Mouse (Mus musculus) mouse trophoblast stem cell (cell line): ENCODE measurements around the gene Ssbp3.

Experiments used
- in situ Hi-C, 2 experiments: fragments of 300-500 bp; cut with MseI, MboI; formaldehyde crosslinking; loops; 2 replicates in 1 of 2; 3 replicates in 1 of 2; pipeline ENCODE4 v1.15.1; 2025

Gene Ssbp3

DNA sequence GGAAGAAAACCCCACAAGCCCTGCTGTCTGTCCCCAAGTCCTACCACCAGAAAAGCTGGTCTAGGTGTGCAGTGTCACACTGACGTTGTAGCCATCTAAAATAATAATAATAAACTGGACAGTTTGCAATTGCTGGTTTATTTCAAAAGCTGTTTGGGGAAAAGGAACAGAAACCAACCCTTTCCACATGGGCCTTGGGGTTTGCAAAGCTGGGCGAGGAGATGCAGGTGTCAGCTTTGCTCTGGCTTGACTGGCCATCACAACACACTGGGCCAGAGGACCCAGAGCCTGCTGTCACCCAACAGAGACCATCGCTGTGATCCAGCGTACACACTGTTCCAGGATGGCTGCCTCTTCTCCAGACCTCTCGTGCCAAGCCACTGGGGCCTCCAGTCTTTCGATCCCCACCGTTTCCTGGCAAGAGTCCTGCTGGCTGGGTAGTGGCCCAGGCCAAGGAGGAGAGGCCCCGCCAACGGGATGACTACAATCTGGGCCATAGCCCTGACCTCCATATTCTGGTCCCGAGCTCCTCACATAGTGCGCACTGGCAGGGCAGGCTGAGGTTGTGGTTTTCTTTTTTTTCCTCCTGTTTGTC is 138.2 kb downstream of the Ssbp3 start:
- in situ Hi-C loops, result no loop called here

DNA sequence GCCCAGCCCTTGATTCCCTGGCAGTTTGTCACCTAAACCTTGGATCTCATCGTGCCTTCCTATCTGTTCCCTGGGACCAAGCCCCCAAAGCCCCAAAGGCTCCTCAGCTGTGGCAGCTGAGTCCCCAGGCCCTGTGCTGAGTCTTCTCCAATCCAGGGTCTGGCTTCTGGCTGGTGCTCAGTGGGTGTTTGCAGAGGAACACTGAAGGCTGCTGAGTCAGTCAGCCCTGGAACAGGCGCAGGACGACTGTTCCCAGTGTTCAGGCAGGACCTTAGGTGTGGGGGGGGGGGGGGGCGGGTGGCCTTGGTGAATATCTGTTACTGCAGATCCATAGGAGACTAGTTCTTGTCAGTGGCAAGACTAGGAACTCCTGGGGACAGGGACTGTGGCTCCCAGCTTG is 141.4 kb downstream of the Ssbp3 start:
- in situ Hi-C loops, result no loop called here

GRCm38 (mm10) chr4:107052962-107053553 is 142.6 kb downstream of the Ssbp3 start:
- in situ Hi-C loops, result no loop called here

GRCm38 (mm10) chr4:107056088-107056487 is 145.6 kb downstream of the Ssbp3 start:
- in situ Hi-C loops, result no loop called here

- in situ Hi-C loops, result no loop called here
Measured at GRCm38 (mm10) chr4:107058346-107058745, 147.8 kb downstream of the Ssbp3 start.

DNA sequence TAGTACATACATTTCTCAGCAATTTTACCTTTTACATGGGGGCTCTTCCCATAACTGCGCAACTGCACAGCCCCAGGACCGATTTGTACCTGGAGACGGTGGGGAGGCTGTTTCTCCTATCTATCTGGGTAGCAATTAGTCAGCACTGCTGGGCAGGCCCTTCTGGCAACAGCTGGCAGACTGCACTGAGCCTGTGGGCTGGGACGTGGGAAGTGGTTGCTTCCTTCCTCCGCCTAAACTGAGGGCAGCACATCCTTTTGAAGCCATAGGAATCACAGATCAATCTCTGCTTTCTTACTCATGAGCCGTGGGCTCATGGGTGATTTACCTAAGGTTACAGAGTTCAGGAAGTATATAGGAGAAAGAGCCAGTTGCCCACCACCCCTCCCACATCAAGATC is 148.3 kb downstream of the Ssbp3 start:
- in situ Hi-C loops, result no loop called here

DNA sequence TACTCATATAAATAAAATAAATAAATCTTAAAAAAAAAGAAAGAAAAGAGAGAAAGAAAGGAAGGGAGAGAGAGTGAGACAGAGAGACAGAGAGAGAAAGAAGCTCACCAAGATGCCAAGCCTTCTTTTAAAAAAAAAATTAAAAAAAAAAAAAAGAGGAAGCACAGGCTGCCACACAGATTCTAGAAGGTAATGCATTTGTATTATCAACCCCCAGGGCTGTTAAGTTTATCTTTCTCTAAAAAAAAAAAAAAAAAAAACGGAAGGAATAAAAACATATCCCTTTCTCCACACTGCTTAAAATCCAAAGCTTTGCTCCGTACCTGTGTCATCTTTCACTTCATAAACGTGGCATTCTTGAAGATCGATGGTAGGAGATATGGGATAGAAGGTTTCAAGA is 151.1 kb downstream of the Ssbp3 start:
- in situ Hi-C loops, result no loop called here

DNA sequence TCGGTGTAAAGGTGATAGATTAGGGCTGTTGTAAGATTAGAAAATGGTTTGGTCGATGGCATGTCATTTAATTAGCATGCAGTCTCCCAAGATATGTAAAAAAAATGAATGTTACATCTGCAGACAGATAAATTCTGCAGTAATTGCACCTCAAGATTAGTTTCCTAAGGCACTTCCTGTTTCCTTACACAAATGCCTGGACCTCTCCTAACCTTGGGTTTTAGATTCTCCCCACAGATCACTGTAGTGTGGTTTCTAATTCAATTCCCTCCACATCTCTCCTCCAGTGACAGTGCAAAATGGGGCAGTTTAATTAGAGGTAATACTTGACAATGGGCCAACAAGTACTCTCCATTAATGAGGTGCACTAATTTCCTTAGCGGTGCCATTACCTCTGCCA is 152.7 kb downstream of the Ssbp3 start:
- in situ Hi-C loops, result no loop called here

GRCm38 (mm10) chr4:107064394-107065098 is 154.0 kb downstream of the Ssbp3 start:
- in situ Hi-C loops, result no loop called here

DNA sequence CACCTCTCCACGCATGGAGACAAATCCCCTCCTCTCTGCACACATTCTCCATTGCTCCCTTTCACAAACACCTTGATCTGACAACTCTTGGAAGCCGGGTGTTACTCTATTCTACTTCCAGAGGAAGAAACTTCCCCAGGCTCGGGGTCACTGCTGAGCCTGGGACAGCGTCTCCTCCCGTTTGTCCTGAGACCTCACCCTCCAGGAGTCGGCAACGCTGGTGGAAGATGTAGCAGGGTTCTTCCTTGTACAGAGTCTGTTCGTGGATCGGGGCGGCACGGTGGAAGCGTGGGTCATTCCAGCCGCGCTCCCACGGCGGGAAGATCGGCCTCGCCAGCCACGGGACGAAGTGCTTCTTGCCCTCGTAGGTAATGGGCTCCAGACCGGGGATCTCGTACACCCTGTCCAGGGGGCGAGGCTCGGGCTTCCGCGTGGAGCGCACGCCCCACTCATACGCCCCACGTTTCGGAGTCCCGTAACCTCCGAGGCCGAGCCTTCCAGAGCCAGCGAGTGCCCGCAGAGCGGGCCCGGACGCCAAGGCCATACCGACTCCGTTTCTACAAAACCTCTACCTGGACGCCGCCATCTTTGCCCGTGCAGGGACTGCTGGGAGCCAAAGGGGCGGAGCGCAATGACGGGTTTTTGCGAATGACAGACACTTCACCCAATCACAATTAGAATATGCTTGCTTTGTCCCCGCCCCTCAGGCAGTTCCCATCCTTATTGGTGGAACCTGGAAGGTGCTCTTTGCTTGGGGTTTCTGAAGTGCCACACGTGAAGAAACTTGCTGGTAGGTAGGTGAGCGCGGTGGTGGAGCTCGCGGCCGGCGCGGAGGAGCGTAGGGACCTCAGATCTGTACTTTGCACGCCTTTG is 156.0 kb downstream of the Ssbp3 start, which contains the start of the genes Mrpl37 and Cyb5rl:
Gene Mrpl37, minus strand, starts transcription at position 617 of the 873 bp plus-strand sequence.
Gene Cyb5rl, plus strand, starts transcription at position 737 of the 873 bp plus-strand sequence.
- in situ Hi-C loops, result no loop called here

GRCm38 (mm10) chr4:107067151-107067840 is 156.8 kb downstream of the Ssbp3 start:
- in situ Hi-C loops, result no loop called here

GRCm38 (mm10) chr4:107072343-107072742 is 161.8 kb downstream of the Ssbp3 start:
- in situ Hi-C loops, result no loop called here

- in situ Hi-C loops, result no loop called here
Measured at GRCm38 (mm10) chr4:107075456-107075855, 165.0 kb downstream of the Ssbp3 start.

GRCm38 (mm10) chr4:107078894-107079293 is 168.4 kb downstream of the Ssbp3 start:
- in situ Hi-C loops, result no loop called here

GRCm38 (mm10) chr4:107079716-107080115 is 169.2 kb downstream of the Ssbp3 start:
- in situ Hi-C loops, result no loop called here

- in situ Hi-C loops, result no loop called here
Measured at GRCm38 (mm10) chr4:107082185-107082584, 171.7 kb downstream of the Ssbp3 start.

DNA sequence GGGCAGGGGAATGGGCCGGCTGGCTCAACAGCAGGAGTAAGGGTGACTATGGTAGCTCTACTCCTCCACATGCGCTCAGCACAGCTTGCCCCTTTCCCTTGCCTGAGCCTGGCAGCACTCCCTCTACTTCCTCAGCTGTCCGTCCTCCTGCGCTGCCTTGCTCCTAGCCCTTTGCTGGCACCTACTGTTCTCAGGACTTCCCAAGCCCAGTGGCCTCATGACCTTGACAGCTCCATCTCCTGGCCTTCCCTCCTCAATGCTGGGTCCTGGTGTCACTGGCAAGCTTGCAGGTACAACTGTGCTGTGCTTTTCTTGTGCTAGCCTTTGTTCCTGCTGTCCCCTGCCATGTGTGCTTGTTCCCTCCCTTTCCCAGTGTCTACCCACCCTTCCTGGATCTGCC is 172.6 kb downstream of the Ssbp3 start:
- in situ Hi-C loops, result no loop called here

DNA sequence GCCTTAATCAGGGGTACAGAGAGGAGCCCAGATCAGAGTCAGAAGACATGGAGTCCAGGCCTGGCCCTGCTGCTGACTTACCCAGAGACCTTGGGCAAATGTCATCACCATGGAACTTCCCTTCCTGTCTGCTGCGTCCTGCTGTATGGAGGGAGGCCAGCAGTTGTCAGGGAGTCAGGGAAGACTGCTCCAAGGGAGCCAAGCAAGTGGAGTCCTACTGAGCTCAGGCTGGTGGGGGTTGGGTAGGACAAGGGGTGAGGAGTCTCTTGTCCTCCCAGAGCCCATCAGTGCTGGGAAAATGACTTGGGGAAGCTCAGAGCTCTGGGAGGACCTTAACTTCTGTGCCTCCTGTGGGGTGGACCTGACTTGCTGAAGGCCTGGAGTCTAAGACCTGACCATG is 173.8 kb downstream of the Ssbp3 start:
- in situ Hi-C loops, result no loop called here

GRCm38 (mm10) chr4:107084858-107085257 is 174.4 kb downstream of the Ssbp3 start:
- in situ Hi-C loops, result no loop called here

- in situ Hi-C loops, result no loop called here
Measured at GRCm38 (mm10) chr4:107091696-107092095, 181.2 kb downstream of the Ssbp3 start.

DNA sequence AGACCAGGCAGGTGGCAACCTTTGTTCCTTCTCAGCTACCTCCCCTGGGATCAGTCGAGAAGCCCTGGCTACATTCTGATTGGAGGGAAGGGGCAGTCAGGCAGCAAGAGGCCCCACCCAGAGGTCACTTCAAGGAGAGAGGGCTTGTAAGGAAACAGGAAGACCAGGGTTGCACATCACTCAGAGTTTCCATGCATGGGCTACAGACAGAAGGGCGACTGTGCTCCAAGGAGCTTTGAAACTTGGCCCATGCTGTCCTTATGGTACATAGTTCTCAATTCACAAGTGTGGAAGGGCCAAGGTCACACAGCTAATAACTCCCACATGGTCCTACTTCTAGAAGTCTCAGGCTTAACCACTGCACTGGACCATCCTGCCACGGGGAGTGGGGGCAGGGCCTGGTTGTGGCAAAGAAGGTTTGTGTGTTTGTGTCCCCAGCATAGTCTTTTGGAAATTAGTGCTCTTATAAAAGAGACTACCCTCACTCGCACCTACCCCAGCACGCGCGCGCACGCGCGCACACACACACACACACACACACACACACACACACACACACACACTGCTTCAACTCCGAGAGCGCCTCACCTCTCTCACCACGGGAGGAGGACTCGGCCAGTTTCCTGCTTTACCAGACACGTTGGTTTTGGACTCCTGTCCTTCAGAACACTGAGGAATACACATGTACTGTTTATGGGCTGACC is 184.1 kb downstream of the Ssbp3 start:
- in situ Hi-C loops, result no loop called here
